Mouse (Mus musculus) bone marrow macrophage, adult 2 months (primary cell): ENCODE measurements around the gene Zc2hc1b. TPM values are rescaled to one million over a fixed set of nuclear protein-coding genes. Genes with fewer than 3 reads are reported as not detected.

ENCODE experiments used
- H3K27ac ChIP-seq: 2 replicates; pipeline ENCODE4 v1.5.1; 2012; ENCODE audit warnings: low read depth, low read length; ENCODE audit not compliant: insufficient read depth
- H3K4me1 ChIP-seq: 2 replicates; pipeline ENCODE4 v1.6.1; 2012; ENCODE audit warnings: low read length; ENCODE audit not compliant: control insufficient read depth, insufficient read depth
- H3K4me3 ChIP-seq: 2 replicates; pipeline ENCODE4 v1.5.1; 2012; ENCODE audit warnings: mild to moderate bottlenecking, low read length, moderate library complexity; ENCODE audit not compliant: insufficient read depth
- CTCF ChIP-seq: IDR thresholded peaks from 2 replicates; pipeline ENCODE4 v1.5.1; 2012; ENCODE audit warnings: low read depth, mild to moderate bottlenecking, low read length, moderate library complexity
- POLR2A ChIP-seq: IDR thresholded peaks from 2 replicates; pipeline ENCODE4 v1.6.1; 2012; ENCODE audit warnings: mild to moderate bottlenecking, low read depth, low read length, borderline replicate concordance
- polyA plus RNA-seq: library from polyadenylated mRNA; stranded (reverse); fragments of >200 nt; gene quantifications from 2 replicates; pipeline ENCODE4 v1.2.4, GENCODE M21; 2012; ENCODE audit not compliant: missing spikeins, insufficient read depth, insufficient read length

Gene Zc2hc1b
- polyA plus RNA-seq, 1 experiment: not detected

GRCm38 (mm10) chr10:13103838-13104237, 74.0 kb downstream of the Zc2hc1b start:
- H3K27ac ChIP-seq: no peak overlapping the region
- peaks cover 4% of the 10 kb centered on the region for H3K4me1 ChIP-seq
- H3K4me3 ChIP-seq: no peak overlapping the region
- TF ChIP-seq CTCF: no peak
- TF ChIP-seq POLR2A: no peak

DNA sequence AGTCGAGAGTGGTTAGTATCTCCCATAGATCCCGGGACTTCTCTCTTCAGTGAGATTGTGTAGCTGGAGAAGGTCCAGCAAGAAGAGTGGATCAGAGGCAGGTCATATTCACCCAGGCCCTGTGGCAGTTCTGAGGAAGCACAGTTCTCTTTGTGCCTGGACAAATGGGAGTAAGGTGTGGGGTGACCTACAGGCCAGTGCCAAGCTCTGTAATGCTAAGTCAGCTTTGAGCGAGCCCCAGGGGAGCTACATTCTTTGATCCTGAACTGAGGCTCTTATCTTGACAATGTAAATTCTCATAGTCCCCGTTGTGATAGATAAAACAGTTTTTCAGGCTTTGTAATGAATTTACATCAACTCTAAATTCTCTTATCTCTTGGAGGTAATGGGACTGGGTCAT, 75.5 kb downstream of the Zc2hc1b start:
- Histone ChIP-seq H3K27ac (no peak overlapping the region), H3K4me3 (no peak overlapping the region), H3K4me1 (peaks cover 4% of the 10 kb centered on the region)
- no peak for TF ChIP-seq POLR2A
- TF ChIP-seq CTCF: no peak

GRCm38 (mm10) chr10:13100061-13100648, 77.7 kb downstream of the Zc2hc1b start:
- TF ChIP-seq POLR2A: no peak
- H3K4me3 ChIP-seq: no peak overlapping the region

More at GRCm38 (mm10) chr10:13100061-13100648, 77.7 kb downstream of the Zc2hc1b start:
- no peak overlapping the region for H3K27ac ChIP-seq
- H3K4me1 ChIP-seq: peaks cover 4% of the 10 kb centered on the region

Other genes starting within 250 kb of the Zc2hc1b start
- 4.0 and 7.9 TPM in 2 replicates for gene Stx11, start 213.7 kb downstream of the Zc2hc1b start, polyA plus RNA-seq
- 17.1 and 18.9 TPM in 2 replicates for gene Sf3b5, start 172.7 kb downstream of the Zc2hc1b start, polyA plus RNA-seq
- 0.20 TPM in 1 of 2 replicates, not detected in the other for gene Plagl1, start 117.5 kb downstream of the Zc2hc1b start, polyA plus RNA-seq
- 13.7 and 14.2 TPM in 2 replicates for gene Ltv1, start 15.1 kb upstream of the Zc2hc1b start, polyA plus RNA-seq